ENCODE assay signal across 28 mouse cellular contexts in the genomic region with DNA sequence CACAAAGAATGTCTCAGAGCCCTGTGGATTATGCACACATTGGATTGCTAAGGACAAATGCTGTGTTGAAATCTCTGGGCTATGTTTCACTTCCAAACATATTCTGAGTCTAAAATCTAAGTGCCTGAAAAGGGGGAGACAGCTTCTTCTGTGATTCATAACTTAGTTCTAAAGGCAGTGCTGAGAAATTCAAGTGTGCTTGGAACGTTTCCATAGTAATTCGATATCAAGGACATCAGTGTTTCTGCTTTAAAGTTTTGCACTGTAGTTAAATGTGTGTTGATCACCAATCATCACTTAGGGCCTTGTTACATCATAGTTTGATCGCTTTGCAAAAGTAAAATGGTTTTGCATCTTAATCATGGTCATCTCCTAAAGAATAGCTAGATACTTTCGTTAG. TPM values are rescaled to one million over a fixed set of nuclear protein-coding genes. Genes with fewer than 3 reads are reported as not detected.
A peak's percentile ranks its signal among the peaks of the same experiment; 100 is the strongest.
DNase-seq lines count a peak whose midpoint lies in the region; ATAC-seq and TF ChIP-seq lines count a peak whose summit lies in the region.
"Had no signal": no experiment of that assay in that cellular context is flagged by ENCODE, and none has a peak within 500 bp of the region (broad histone marks: within the 10 kb centered on the region; RNA-seq: fewer than 3 reads in every experiment).

No protein-coding gene starts in this region.

- TF ChIP-seq CTCF in lung, adult 2 months (IDR thresholded peaks at IDR 0.05; ENCODE audit: insufficient read depth, low read length), result no peak

- H3K36me3 ChIP-seq in embryonic facial prominence, embryonic 14.5 days (ENCODE audit: control insufficient read depth, insufficient read depth, low read length), result no peaks in the 10 kb centered on the region
- no peaks in the 10 kb centered on the region for H3K36me3 ChIP-seq in embryonic facial prominence, embryonic 10.5 days (replicated peaks)
- H3K36me3 ChIP-seq in lung, embryonic 15.5 days, result no peaks in the 10 kb centered on the region
- no peaks in the 10 kb centered on the region for H3K36me3 ChIP-seq in limb, embryonic 13.5 days
- H3K36me3 ChIP-seq: embryonic facial prominence, embryonic 13.5 days; G1E; heart, embryonic 13.5 days; liver, embryonic 15.5 days; neural tube, embryonic 12.5 days had no signal

- WGBS in embryonic facial prominence, embryonic 14.5 days, result 56% methylated on average over 4 of the region's 4 CpGs
- WGBS in embryonic facial prominence, embryonic 10.5 days, result 74% methylated on average over 4 of the region's 4 CpGs
- 38% methylated on average over 4 of the region's 4 CpGs for WGBS in lung, embryonic 15.5 days
- 53% methylated on average over 4 of the region's 4 CpGs for WGBS in lung, adult 2 months
- WGBS in limb, embryonic 13.5 days, result 64% methylated on average over 4 of the region's 4 CpGs

- H3K4me3 ChIP-seq in embryonic facial prominence, embryonic 14.5 days (ENCODE audit: low read depth, low read length), result no peak overlapping the region
- H3K4me3 ChIP-seq in embryonic facial prominence, embryonic 10.5 days, result no peak overlapping the region
- no peak overlapping the region for H3K4me3 ChIP-seq in lung, embryonic 15.5 days
- no peak overlapping the region for H3K4me3 ChIP-seq in lung, adult 2 months (replicated peaks; ENCODE audit: extremely low read depth, low read depth, low read length)
- no peak overlapping the region for H3K4me3 ChIP-seq in limb, embryonic 13.5 days
- H3K4me3 ChIP-seq: embryonic facial prominence, embryonic 13.5 days; forebrain, embryonic 13.5 days; heart, embryonic 13.5 days; liver, embryonic 15.5 days; myocyte; neural tube, embryonic 12.5 days had no signal

- TF ChIP-seq POLR2A in lung, adult 2 months (IDR thresholded peaks at IDR 0.05; ENCODE audit: borderline replicate concordance, extremely low read depth, low read depth, low read length), result no peak

- H3K4me2 ChIP-seq in embryonic facial prominence, embryonic 14.5 days (ENCODE audit: low read depth, low read length), result no peak overlapping the region
- no peak overlapping the region for H3K4me2 ChIP-seq in lung, embryonic 15.5 days
- H3K4me2 ChIP-seq in limb, embryonic 13.5 days (replicated peaks), result no peak overlapping the region
- H3K4me2 ChIP-seq: embryonic facial prominence, embryonic 13.5 days; forebrain, embryonic 13.5 days; heart, embryonic 13.5 days; hindbrain, embryonic 14.5 days; liver, embryonic 15.5 days; neural tube, embryonic 12.5 days had no signal

- no peak for ATAC-seq in embryonic facial prominence, embryonic 14.5 days (ENCODE audit: low read depth)
- ATAC-seq in lung, embryonic 15.5 days (ENCODE audit: borderline replicate concordance, extremely low read depth, low FRiP score, low TSS enrichment), result no peak
- no peak for ATAC-seq in limb, embryonic 13.5 days (ENCODE audit: low FRiP score, low read depth)
- ATAC-seq: forebrain, embryonic 13.5 days; Patski had no signal

- H3K9me3 ChIP-seq in embryonic facial prominence, embryonic 14.5 days (ENCODE audit: control insufficient read depth, low read length), result no peaks in the 10 kb centered on the region
- no peaks in the 10 kb centered on the region for H3K9me3 ChIP-seq in embryonic facial prominence, embryonic 10.5 days
- H3K9me3 ChIP-seq in lung, embryonic 15.5 days, result no peaks in the 10 kb centered on the region
- no peaks in the 10 kb centered on the region for H3K9me3 ChIP-seq in limb, embryonic 13.5 days
- H3K9me3 ChIP-seq: embryonic facial prominence, embryonic 13.5 days; forebrain, embryonic 13.5 days; G1E; heart, embryonic 13.5 days; liver, embryonic 15.5 days; neural tube, embryonic 12.5 days had no signal

- DNase-seq in embryonic facial prominence, embryonic 14.5 days (ENCODE audit: low spot score), result peak; percentile 23
- DNase-seq in embryonic facial prominence, embryonic 10.5 days (ENCODE audit: low spot score), result no peak
- no peak for DNase-seq in lung, adult 2 months
- peak; percentile 46 for DNase-seq in 3T3-L1 (ENCODE audit: low read depth, low spot score)
- no peak for DNase-seq in cerebellum, postnatal 25 days
- DNase-seq: adrenal gland, postnatal 14 days; cerebellum, adult 11 months; cerebellum, adult 9-10 months; embryo, embryonic 11 days; gastrocnemius, postnatal 10 days; heart, postnatal 10 days; kidney, adult 9 months; kidney, postnatal 25 days; liver; right cerebral cortex, adult 18-20 months; thymus, postnatal 4 days had no signal

- H3K27me3 ChIP-seq in embryonic facial prominence, embryonic 14.5 days (replicated peaks; ENCODE audit: control insufficient read depth, insufficient read depth, low read length), result no peaks in the 10 kb centered on the region
- no peaks in the 10 kb centered on the region for H3K27me3 ChIP-seq in embryonic facial prominence, embryonic 10.5 days (replicated peaks; ENCODE audit: low read depth, poor library complexity, severe bottlenecking)
- no peaks in the 10 kb centered on the region for H3K27me3 ChIP-seq in lung, embryonic 15.5 days
- no peaks in the 10 kb centered on the region for H3K27me3 ChIP-seq in limb, embryonic 13.5 days
- H3K27me3 ChIP-seq: embryonic facial prominence, embryonic 13.5 days; forebrain, embryonic 13.5 days; heart, embryonic 13.5 days; liver, embryonic 15.5 days; neural tube, embryonic 12.5 days had no signal

- H3K4me1 ChIP-seq in embryonic facial prominence, embryonic 14.5 days (ENCODE audit: control insufficient read depth, insufficient read depth, low read length), result no peaks in the 10 kb centered on the region
- no peaks in the 10 kb centered on the region for H3K4me1 ChIP-seq in embryonic facial prominence, embryonic 10.5 days
- 0 out of 2 replicates have a peak, but pooled peaks cover 4% of the 10 kb centered on the region for H3K4me1 ChIP-seq in lung, embryonic 15.5 days
- no peaks in the 10 kb centered on the region for H3K4me1 ChIP-seq in lung, adult 2 months (ENCODE audit: control insufficient read depth, insufficient read depth, low read length)
- H3K4me1 ChIP-seq in limb, embryonic 13.5 days, result peaks cover 28% of the 10 kb centered on the region
- H3K4me1 ChIP-seq: embryonic facial prominence, embryonic 13.5 days; forebrain, embryonic 13.5 days; heart, embryonic 13.5 days; neural tube, embryonic 12.5 days had no signal

- H3K27ac ChIP-seq in embryonic facial prominence, embryonic 14.5 days (replicated peaks; ENCODE audit: low read depth, low read length), result no peak overlapping the region
- H3K27ac ChIP-seq in embryonic facial prominence, embryonic 10.5 days (replicated peaks), result no peak overlapping the region
- H3K27ac ChIP-seq in lung, embryonic 15.5 days, result peak overlapping the region; percentile 68
- H3K27ac ChIP-seq in limb, embryonic 13.5 days, result peak overlapping the region; percentile 39; the same call in 1 of the 2 replicates
- H3K27ac ChIP-seq: embryonic facial prominence, embryonic 13.5 days; forebrain, embryonic 13.5 days; heart, embryonic 13.5 days; hindbrain, embryonic 14.5 days; liver, embryonic 15.5 days; macrophage; neural tube, embryonic 12.5 days had no signal

- H3K9ac ChIP-seq in embryonic facial prominence, embryonic 14.5 days (ENCODE audit: low read depth, low read length), result no peak overlapping the region
- no peak overlapping the region for H3K9ac ChIP-seq in lung, embryonic 15.5 days
- H3K9ac ChIP-seq in limb, embryonic 13.5 days, result no peak overlapping the region
- H3K9ac ChIP-seq: embryonic facial prominence, embryonic 13.5 days; forebrain, embryonic 13.5 days; heart, embryonic 13.5 days; hindbrain, embryonic 14.5 days; liver, embryonic 15.5 days; neural tube, embryonic 12.5 days had no signal

RNA-seq across cellular contexts. Expression of a gene that starts 37.0 kb away (rescaled TPM):
- polyA plus RNA-seq in embryonic facial prominence, embryonic 14.5 days (2014; fragmentation: Nextera tagmentation; extraction: Ambion mirVana), result 2.3 and 3.2 TPM in 2 replicates
- polyA plus RNA-seq in embryonic facial prominence, embryonic 10.5 days (2016; fragmentation: Nextera tagmentation; extraction: Ambion mirVana), result 0.49 and 0.72 TPM in 2 replicates
- 14.8 and 18.0 TPM in 2 replicates for polyA plus RNA-seq in lung, embryonic 15.5 days (2015; fragmentation: Nextera tagmentation; extraction: Ambion mirVana)
- 28.5 and 31.1 TPM in 2 replicates for polyA plus RNA-seq in lung, adult 2 months (2012; rRNA removed)
- polyA plus RNA-seq in limb, embryonic 13.5 days (2015; fragmentation: Nextera tagmentation; extraction: Ambion mirVana), result 0.09 TPM in 1 of 2 replicates, not detected in the other
- polyA plus RNA-seq: macrophage, myocyte had no signal

RNA-seq across cellular contexts. Expression of a gene that starts 54.2 kb away (rescaled TPM):
- 0.78 and 0.80 TPM in 2 replicates for polyA plus RNA-seq in embryonic facial prominence, embryonic 14.5 days (2014; fragmentation: Nextera tagmentation; extraction: Ambion mirVana)
- polyA plus RNA-seq in embryonic facial prominence, embryonic 10.5 days (2016; fragmentation: Nextera tagmentation; extraction: Ambion mirVana), result 0.34 and 0.38 TPM in 2 replicates
- polyA plus RNA-seq in lung, embryonic 15.5 days (2015; fragmentation: Nextera tagmentation; extraction: Ambion mirVana), result 5.9 and 7.4 TPM in 2 replicates
- 3.5 and 5.2 TPM in 2 replicates for polyA plus RNA-seq in lung, adult 2 months (2012; rRNA removed)
- polyA plus RNA-seq in limb, embryonic 13.5 days (2015; fragmentation: Nextera tagmentation; extraction: Ambion mirVana), result 0.20 TPM in 2 replicates
- polyA plus RNA-seq: macrophage, myocyte had no signal

Comparison
In these comparisons a context has a peak if more than half of its experiments do, and no peak if none do; other contexts are left out.
1. DNase-seq: peak in embryonic facial prominence, embryonic 14.5 days (single experiment) and 3T3-L1 (single experiment); none in embryonic facial prominence, embryonic 10.5 days (single experiment), lung, adult 2 months (single experiment) and cerebellum, postnatal 25 days (0 of 2).
2. H3K27ac ChIP-seq: peak in lung, embryonic 15.5 days (single experiment) and limb, embryonic 13.5 days (single experiment); none in embryonic facial prominence, embryonic 14.5 days (single experiment) and embryonic facial prominence, embryonic 10.5 days (single experiment).